Mouse (Mus musculus) macrophage (primary cell): ENCODE measurements at regions not wholly inside any gene's neighbourhood (a gene's known extent, or its start where the extent isn't known, plus 50 kb on each side); places are given as distances from the start of the nearest gene placed in this dataset.

Experiments used
- H3K27ac ChIP-seq: fragments of 350-480 bp; formaldehyde crosslinking; 2 replicates; pipeline ENCODE4 v1.9.0; 2021
- H3K36me3 ChIP-seq: fragments of 350-480 bp; formaldehyde crosslinking; 2 replicates; pipeline ENCODE4 v1.9.0; 2021; ENCODE audit errors: inconsistent target
- H3K4me3 ChIP-seq: fragments of 350-480 bp; formaldehyde crosslinking; 2 replicates; pipeline ENCODE4 v1.9.0; 2021; ENCODE audit errors: inconsistent target
- H3K79me2 ChIP-seq: fragments of 350-480 bp; formaldehyde crosslinking; 2 replicates; pipeline ENCODE4 v1.9.0; 2021; ENCODE audit errors: inconsistent target
- WGBS: methylation state at CpG from one replicate; pipeline ENCODE4 v1.1.7; 2026; ENCODE audit warnings: inconsistent platforms; ENCODE audit not compliant: missing documents; 5-methylcytosine and 5-hydroxymethylcytosine counted together

DNA sequence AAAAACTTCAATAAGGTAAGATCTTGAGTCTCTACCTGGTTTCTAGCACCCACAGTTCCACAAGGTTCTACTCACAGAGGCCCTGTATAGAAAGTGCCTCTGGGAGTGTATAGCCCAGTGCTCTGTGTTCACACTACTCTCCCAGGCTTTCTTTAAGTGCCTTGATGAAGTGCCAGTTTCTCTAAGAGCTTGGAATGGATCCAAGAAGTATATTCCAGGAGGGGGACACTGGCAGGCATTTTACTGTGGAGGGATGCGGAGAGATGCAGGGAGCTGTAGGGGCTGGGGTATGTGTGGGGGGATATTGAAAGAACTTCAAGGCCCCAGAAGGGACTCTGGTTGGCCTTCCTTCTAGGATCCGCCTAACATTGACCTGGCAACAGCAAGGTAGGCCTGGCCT, 204.9 kb downstream of the 1500009L16Rik start:
- H3K27ac ChIP-seq, result no peak overlapping the region
- 100% methylated on average over 2 of the region's 2 CpGs for WGBS
- H3K79me2 ChIP-seq, result no peaks in the 10 kb centered on the region
- H3K36me3 ChIP-seq, result no peaks in the 10 kb centered on the region
- no peak overlapping the region for H3K4me3 ChIP-seq

DNA sequence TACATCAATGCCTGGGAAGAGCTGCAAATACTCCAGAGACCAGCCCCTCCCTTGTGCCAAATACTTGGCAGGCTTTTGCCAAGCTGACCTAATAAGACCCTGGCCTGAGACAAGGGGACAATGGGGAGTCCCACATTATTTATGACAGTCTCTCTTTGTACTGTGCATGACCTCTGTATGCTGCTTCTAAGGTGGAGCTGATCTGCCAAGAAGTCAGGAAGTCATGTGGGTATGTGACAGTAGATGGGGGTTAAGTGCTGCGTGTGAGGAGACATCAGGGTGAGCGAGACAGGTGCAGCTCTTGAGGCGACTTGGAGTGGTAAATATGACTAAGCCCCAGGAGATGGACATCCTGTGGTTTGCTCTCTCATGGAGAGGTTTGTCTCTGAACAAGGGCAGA, 209.1 kb downstream of the 1500009L16Rik start:
- H3K36me3 ChIP-seq, result no peaks in the 10 kb centered on the region
- no peak overlapping the region for H3K4me3 ChIP-seq
- WGBS, result 25% methylated on average over 3 of the region's 3 CpGs
- no peaks in the 10 kb centered on the region for H3K79me2 ChIP-seq
- no peak overlapping the region for H3K27ac ChIP-seq

DNA sequence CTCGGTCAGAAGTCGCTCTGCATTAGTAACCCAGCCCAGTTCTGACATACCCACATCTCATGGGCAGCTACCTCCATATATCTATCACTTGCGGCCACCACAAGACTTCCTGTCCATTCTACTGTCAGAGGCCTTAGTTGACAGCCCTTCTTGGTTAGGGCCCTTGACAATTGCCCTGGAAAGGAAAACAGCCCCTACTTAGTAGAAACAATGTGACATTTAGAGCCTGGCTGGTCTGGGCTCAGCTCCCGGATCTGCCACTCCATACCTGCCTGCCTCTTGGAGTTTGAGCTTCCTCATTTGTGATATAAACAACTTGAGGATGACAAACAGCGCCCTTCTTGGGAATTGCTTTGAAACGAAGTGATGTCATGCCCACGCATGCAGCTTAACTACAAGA, 210.5 kb downstream of the 1500009L16Rik start:
- no peak overlapping the region for H3K27ac ChIP-seq
- no peak overlapping the region for H3K4me3 ChIP-seq
- H3K36me3 ChIP-seq, result no peaks in the 10 kb centered on the region
- 48% methylated on average over 7 of the region's 7 CpGs for WGBS
- no peaks in the 10 kb centered on the region for H3K79me2 ChIP-seq

DNA sequence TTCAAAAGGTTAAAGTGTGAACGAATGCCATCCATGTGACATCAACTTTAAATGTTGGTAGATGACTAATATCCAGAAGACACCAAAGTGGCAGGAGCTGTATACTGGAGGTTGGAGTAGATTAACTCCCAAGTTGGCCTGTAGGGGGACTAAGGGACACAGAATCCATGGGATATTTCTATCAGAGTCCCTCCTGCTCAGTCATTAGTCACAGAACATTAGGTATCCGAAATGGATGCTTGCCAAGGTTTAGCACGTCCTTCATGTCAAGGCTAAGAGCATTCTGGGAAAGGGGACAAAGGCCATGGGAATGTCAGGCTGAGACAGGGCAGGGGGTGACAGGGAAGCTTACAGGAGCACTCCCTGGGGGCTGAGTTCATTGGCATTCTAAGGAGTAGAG, 211.8 kb downstream of the 1500009L16Rik start:
- Histone ChIP-seq H3K27ac (no peak overlapping the region), H3K79me2 (no peaks in the 10 kb centered on the region), H3K4me3 (no peak overlapping the region), H3K36me3 (no peaks in the 10 kb centered on the region)
- WGBS, result 92% methylated on average over 3 of the region's 3 CpGs

DNA sequence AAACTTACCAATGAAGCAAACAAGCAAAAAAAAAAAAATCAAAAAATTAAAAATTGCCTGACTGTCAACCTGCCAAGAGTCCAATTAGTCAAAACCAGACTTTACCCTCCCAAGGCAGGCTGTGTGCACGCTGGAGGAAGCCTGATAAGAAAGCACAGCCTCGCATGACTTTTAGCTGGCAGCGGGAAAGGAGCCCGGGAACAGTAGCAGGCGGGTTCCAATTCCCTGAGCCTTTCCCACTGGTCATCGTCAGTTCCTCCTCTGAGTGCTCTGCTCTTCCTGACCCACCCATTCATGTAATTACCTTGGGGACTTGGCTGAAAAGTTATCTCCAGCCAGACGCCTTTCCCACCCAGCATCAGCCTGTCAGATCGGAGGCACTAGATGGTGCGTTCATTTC, 214.5 kb downstream of the 1500009L16Rik start:
- Histone ChIP-seq H3K4me3 (no peak overlapping the region), H3K79me2 (no peaks in the 10 kb centered on the region), H3K36me3 (no peaks in the 10 kb centered on the region), H3K27ac (no peak overlapping the region)
- WGBS, result 36% methylated on average over 9 of the region's 9 CpGs

DNA sequence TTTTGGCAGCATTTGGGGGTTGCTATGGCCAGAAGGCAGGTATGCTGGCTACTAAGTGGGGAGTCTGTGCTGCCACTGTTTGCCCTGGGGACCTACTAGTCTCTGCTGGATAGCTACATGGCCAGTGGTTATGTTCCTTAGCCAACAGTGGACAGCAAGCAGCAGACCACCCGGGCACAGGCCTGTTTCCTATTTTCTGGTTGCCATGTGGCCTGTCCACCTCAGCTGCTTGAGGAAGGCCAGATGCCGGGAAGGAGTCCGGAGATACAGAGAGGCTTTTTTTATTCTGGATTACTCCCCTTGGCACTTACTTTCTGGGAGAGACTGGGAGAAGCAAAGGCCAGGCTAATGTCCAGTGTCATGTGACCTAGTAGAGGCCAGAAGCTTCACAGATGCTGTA, 219.4 kb downstream of the 1500009L16Rik start:
- WGBS, result 98% methylated on average over 3 of the region's 3 CpGs
- no peak overlapping the region for H3K27ac ChIP-seq
- no peak overlapping the region for H3K4me3 ChIP-seq
- no peaks in the 10 kb centered on the region for H3K36me3 ChIP-seq
- no peaks in the 10 kb centered on the region for H3K79me2 ChIP-seq

DNA sequence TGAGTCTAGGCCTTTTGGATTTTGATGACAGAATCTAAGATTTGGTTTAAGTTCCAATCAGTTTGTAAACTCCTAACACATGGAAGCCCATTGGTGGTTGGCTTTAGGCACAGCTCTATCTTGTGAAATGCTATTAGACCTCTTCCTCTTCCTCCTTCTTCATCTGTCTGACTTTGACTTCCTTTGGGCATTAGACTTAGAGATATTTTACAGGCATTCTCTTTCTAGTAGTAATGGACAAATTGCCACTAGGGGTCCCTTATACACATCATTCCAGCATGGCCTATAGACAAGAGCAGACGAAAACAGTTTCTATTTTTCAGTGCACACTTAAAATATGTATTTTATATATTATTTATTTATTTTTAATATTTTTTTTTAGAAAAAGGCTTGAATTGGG, 221.5 kb downstream of the 1500009L16Rik start:
- no peak overlapping the region for H3K4me3 ChIP-seq
- no peaks in the 10 kb centered on the region for H3K79me2 ChIP-seq
- H3K36me3 ChIP-seq, result no peaks in the 10 kb centered on the region
- 63% methylated on average over 1 of the region's 1 CpGs for WGBS
- H3K27ac ChIP-seq, result no peak overlapping the region

DNA sequence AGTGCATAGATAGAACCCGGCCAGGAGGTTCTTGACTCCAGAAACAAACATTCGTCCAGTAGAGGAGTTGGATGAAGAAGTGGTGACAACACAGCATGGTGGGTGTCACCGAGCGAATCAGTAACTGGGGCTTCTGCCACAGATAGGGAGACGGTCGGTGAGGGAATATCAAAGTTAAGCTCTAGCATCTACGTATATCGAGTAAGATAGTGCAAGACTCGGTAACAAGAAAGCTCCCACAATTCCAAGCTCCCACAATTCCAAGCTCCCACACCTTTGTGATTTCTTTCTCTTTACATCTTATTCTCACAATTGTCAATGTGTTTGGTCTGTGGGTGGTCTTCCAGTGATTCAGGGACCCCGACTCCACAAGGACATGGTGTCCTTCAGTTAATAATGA, 222.2 kb downstream of the 1500009L16Rik start:
- Histone ChIP-seq H3K36me3 (no peaks in the 10 kb centered on the region), H3K27ac (no peak overlapping the region), H3K4me3 (no peak overlapping the region), H3K79me2 (no peaks in the 10 kb centered on the region)
- 94% methylated on average over 9 of the region's 10 CpGs for WGBS

DNA sequence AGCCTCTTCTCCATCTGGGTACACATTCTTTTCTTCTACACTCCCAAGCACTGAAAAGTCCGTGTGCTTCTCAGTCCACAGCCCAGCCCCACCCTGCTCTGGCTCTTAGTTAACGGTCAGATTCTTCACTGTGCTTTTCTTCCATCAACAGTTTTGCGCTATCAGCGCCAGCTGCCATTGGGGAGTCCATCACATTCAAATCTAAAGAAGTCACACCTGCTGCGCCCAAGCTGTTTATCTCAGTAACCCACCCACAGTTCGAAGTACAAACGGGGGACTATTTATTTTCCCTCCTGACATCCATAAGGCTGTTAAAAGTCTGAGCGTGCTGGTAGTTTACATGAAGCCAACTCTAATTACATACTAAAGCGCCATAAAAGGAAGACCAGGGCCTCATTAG, 222.8 kb downstream of the 1500009L16Rik start:
- Histone ChIP-seq H3K79me2 (no peaks in the 10 kb centered on the region), H3K27ac (no peak overlapping the region), H3K36me3 (no peaks in the 10 kb centered on the region), H3K4me3 (no peak overlapping the region)
- 91% methylated on average over 9 of the region's 9 CpGs for WGBS

DNA sequence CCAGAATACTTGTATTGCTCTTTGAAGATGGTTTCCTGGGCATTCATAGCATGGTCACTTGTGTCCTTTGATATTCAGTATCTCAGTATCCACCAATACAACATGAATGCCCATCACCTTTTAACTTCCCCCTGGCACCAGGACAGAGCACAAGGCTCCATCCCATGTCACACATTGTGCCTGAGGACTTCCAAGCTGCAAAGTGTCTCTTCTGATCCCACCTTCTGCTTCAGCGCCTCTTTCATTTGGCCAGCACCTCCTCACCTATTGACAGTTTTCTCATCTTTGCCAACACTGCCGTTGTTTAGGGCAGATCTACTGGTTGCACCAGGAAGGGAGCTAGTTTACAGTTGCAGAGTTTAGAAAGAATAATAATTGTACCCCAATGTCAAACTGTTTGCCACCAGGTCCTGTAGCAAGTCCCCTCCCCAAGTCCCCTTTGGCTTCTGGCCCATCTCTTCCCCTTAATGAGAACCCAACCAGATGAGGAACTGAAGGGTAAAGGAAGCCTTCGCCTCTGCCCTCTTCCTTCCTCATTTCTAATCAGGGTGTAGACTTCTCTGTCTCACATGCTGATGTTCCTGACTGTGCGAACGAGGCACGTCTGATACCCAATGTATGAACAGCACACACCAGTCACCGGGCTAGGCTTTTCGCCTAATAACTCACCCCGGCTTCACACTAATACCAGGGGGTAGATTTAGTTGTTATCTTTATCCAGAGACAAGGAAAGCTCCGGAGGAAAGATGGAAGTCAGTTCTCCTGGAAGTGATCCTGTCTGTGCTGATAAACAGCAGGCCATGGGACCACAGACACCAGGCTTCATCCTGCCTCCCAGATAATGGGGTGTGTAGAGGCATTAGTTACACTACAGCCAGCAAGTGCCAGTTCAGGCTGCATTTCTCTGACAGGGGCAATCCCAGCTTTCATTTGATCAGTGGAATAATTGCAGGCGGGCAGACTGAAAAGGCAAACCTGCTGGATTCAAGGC, 223.8 kb downstream of the 1500009L16Rik start:
- no peaks in the 10 kb centered on the region for H3K36me3 ChIP-seq
- H3K27ac ChIP-seq, result peak overlapping the region; percentile 24
- 17% methylated on average over 11 of the region's 11 CpGs for WGBS
- no peaks in the 10 kb centered on the region for H3K79me2 ChIP-seq
- no peak overlapping the region for H3K4me3 ChIP-seq

DNA sequence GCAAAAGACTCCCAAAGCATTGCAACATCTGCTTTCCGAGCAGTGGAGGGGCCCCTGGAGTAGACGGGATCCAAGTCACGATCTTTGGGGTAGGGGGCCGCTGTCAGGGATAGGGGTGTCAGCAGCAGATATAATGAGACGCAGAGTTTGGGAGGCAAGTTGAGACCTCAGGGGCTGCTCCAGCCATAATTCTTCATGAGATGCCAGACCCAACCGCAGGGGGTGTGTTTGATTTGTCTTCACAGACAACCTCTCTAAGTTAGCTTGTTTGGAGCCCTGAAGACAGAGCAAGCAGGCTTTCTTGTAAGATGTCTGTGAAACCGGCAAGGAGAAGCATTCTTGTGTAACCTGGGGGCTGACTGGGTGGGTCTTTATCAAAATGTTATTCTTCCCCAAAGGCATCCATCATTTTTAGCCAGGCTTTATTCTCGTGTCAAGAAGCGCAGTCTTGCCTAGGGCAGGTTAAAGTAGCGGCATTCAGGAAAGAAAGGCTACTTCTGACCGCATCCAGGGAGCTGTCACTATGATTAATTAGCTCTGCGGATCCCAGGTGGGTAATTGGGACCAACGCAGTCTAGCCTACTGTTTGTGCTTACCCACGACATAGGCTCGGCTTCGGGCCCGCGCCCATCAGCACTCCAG, 234.6 kb downstream of the 1500009L16Rik start:
- Histone ChIP-seq H3K79me2 (no peaks in the 10 kb centered on the region), H3K27ac (no peak overlapping the region), H3K36me3 (no peaks in the 10 kb centered on the region), H3K4me3 (no peak overlapping the region)
- WGBS, result 94% methylated on average over 18 of the region's 18 CpGs

DNA sequence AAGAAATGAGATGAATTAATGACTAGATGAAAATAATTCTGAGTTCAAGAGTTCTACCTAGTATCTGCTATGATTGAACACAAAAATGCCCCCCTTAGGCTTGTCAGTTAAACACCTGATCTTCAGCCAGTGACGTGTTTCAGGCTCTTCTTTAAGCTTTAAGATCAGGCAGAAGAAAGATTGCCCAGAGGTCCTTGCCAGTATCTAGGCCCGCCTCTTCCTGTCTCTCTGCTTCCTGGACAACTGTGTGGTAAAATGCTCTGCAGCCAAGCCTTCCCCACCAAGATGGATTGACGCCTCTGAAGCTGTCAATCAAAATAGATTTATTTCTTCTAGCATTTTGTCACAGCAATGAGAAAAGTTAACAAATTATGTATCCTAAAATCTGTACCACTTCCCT, 235.7 kb downstream of the 1500009L16Rik start:
- Histone ChIP-seq H3K36me3 (no peaks in the 10 kb centered on the region), H3K79me2 (no peaks in the 10 kb centered on the region), H3K27ac (no peak overlapping the region), H3K4me3 (no peak overlapping the region)
- WGBS, result 69% methylated on average over 3 of the region's 3 CpGs

DNA sequence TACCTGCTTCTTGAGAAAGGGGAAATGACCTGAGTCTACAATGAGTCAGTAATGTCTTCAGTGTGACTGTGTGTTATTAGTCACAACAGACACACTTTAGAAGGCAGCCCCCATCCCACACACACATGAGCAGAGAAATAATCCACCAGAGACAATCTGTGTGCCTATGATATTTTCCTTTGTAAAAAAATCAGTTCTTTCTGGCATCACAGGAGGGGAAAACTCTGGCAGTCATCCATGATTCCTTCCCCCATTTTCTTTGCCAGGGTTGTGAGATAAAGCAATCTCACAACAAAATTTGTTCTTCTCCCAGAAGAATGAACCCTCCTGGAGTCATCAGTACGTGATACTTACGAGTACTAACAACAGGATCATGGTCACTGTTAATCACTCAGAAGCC, 236.2 kb downstream of the 1500009L16Rik start:
- WGBS, result 96% methylated on average over 2 of the region's 2 CpGs
- Histone ChIP-seq H3K79me2 (no peaks in the 10 kb centered on the region), H3K36me3 (no peaks in the 10 kb centered on the region), H3K4me3 (no peak overlapping the region), H3K27ac (no peak overlapping the region)

DNA sequence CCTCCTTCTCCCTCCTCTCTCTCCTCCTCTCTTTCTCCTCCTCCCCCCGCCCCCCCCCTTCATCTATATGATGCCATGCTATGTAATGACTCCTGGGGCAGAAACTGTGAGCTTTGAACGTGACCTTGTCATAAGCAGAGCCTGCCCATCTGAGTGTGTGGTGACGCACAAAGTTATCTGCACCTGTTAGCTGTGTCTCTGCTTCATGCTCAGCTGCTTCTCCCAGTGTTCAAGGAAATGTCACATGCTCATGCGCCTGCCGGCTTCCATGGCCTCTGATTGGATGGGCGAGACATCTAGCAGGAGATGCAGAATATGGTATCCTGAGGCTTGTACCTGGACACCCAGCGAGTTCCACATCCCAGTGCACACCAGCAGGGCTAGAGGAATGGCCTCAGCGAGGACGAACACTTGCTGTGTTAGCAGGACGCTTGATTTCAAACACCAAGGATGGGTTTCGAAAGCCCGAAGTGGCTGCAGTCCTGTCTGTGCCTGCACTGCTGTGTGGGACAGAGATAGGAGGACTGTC, 240.6 kb downstream of the 1500009L16Rik start:
- Histone ChIP-seq H3K79me2 (no peaks in the 10 kb centered on the region), H3K36me3 (no peaks in the 10 kb centered on the region), H3K4me3 (no peak overlapping the region), H3K27ac (no peak overlapping the region)
- WGBS, result 93% methylated on average over 11 of the region's 12 CpGs
